Comparison of ENCODE assay signal across 8 mouse cellular contexts in genomic region chr8:61265390-61265789, GRCm38 (mm10). TPM values are rescaled to one million over a fixed set of nuclear protein-coding genes. Genes with fewer than 3 reads are reported as not detected.
DNase-seq lines count a peak whose midpoint lies in the region; ATAC-seq and TF ChIP-seq lines count a peak whose summit lies in the region.

No protein-coding gene starts in this region.

- no peak overlapping the region for H3K4me3 ChIP-seq in hindbrain, embryonic 14.5 days (replicated peaks; ENCODE audit: low read length)
- no peak overlapping the region for H3K4me3 ChIP-seq in hindbrain, embryonic 10.5 days
- H3K4me3 ChIP-seq in CH12.LX (replicated peaks in 1 of 3; ENCODE audit: low read depth in 2 of 3, low read length in 2 of 3, poor library complexity in 1 of 3) = no peak overlapping the region

- peaks cover 27% of the 10 kb centered on the region for H3K4me1 ChIP-seq in hindbrain, embryonic 14.5 days (replicated peaks; ENCODE audit: control insufficient read depth, insufficient read depth, low read length)
- peaks cover 19% of the 10 kb centered on the region for H3K4me1 ChIP-seq in hindbrain, embryonic 10.5 days (replicated peaks)
- H3K4me1 ChIP-seq in CH12.LX (ENCODE audit: control insufficient read depth in 1 of 2, insufficient read depth in 2 of 2) = peaks cover 8 to 46% of the 10 kb centered on the region in 2 experiments

- 71% methylated on average over 5 of the region's 5 CpGs for WGBS in hindbrain, embryonic 14.5 days
- 83% methylated on average over 5 of the region's 5 CpGs for whole genome bisulfite sequencing in hindbrain, embryonic 10.5 days

- ATAC-seq in hindbrain, embryonic 14.5 days (ENCODE audit: low FRiP score) = no peak
- no peak; the same call in 1 of the 2 replicates for ATAC-seq in megakaryocyte progenitor cell, adult 5-6 weeks (replicated peaks; ENCODE audit: poor library complexity)

- in situ Hi-C loops in CH12.LX (cut with MboI; ENCODE audit: low pct_ligation_motif_present, low pct_unique_long_range_greater_than_20kb, low sequenced_read_pairs) = loop anchor here (5.0 kb wide), 1 partner anchor 38 kb away; no protein-coding TSS in a partner anchor

- no peak overlapping the region for H3K27ac ChIP-seq in hindbrain, embryonic 14.5 days
- no peak overlapping the region for H3K27ac ChIP-seq in hindbrain, embryonic 10.5 days
- no peak overlapping the region for H3K27ac ChIP-seq in CH12.LX (ENCODE audit: insufficient read depth, low read depth)

- no peak for TF ChIP-seq CTCF in CH12.LX (conservative IDR thresholded peaks at IDR 0.05 in 1 of 2, IDR thresholded peaks at IDR 0.05 in 1 of 2; ENCODE audit: low read depth in 2 of 2, low read length in 2 of 2)
- TF ChIP-seq CTCF in brain, embryonic 14.5 days (IDR thresholded peaks at IDR 0.05; ENCODE audit: borderline replicate concordance, extremely low read depth, insufficient read depth, insufficient read length) = no peak

- no peak for TF ChIP-seq RAD21 in CH12.LX (IDR thresholded peaks at IDR 0.05; ENCODE audit: low read depth, low read length)

- TF ChIP-seq POLR2A in CH12.LX (IDR thresholded peaks at IDR 0.05; ENCODE audit: low read depth, low read length) = no peak
- TF ChIP-seq POLR2A in brain, embryonic 14.5 days (IDR thresholded peaks at IDR 0.05; ENCODE audit: borderline replicate concordance, extremely low read depth, insufficient read depth, insufficient read length, poor library complexity, severe bottlenecking) = no peak

- DNase-seq in hindbrain, embryonic 14.5 days (ENCODE audit: low spot score) = peak; percentile 56
- no peak for DNase-seq in hindbrain, embryonic 10.5 days (ENCODE audit: low spot score)
- DNase-seq in CH12.LX (ENCODE audit: extremely low read depth) = peak; percentile 40
- DNase-seq in brain, embryonic 14.5 days (ENCODE audit: low read depth) = peak; percentile 88
- DNase-seq in kidney, adult 9 months = peak; percentile 77
- DNase-seq in retina, postnatal 7 days (ENCODE audit: low read depth, low spot score) = peak; percentile 42
- DNase-seq in embryo, embryonic 10 days (ENCODE audit: low spot score) = no peak

- no peak overlapping the region for H3K9ac ChIP-seq in hindbrain, embryonic 14.5 days
- no peak overlapping the region for H3K9ac ChIP-seq in CH12.LX (ENCODE audit: insufficient read depth, low read depth)

- H3K9me3 ChIP-seq in hindbrain, embryonic 14.5 days (ENCODE audit: control insufficient read depth, low read length) = no peaks in the 10 kb centered on the region
- H3K9me3 ChIP-seq in hindbrain, embryonic 10.5 days = no peaks in the 10 kb centered on the region
- no peaks in the 10 kb centered on the region for H3K9me3 ChIP-seq in CH12.LX (replicated peaks; ENCODE audit: low read length)

- TF ChIP-seq EP300 in CH12.LX (IDR thresholded peaks at IDR 0.05; ENCODE audit: low read length) = no peak

- H3K27me3 ChIP-seq in hindbrain, embryonic 14.5 days (ENCODE audit: control insufficient read depth, insufficient read depth, low read length) = no peaks in the 10 kb centered on the region
- H3K27me3 ChIP-seq in hindbrain, embryonic 10.5 days (ENCODE audit: insufficient read depth, poor library complexity, severe bottlenecking) = no peaks in the 10 kb centered on the region
- no peaks in the 10 kb centered on the region for H3K27me3 ChIP-seq in CH12.LX (replicated peaks)

- no peaks in the 10 kb centered on the region for H3K36me3 ChIP-seq in hindbrain, embryonic 14.5 days (replicated peaks; ENCODE audit: control insufficient read depth, insufficient read depth)
- H3K36me3 ChIP-seq in hindbrain, embryonic 10.5 days = no peaks in the 10 kb centered on the region
- H3K36me3 ChIP-seq in CH12.LX (replicated peaks in 1 of 2; ENCODE audit: control insufficient read depth in 1 of 2, insufficient read depth in 1 of 2, low read length in 1 of 2) = peaks cover 0 to 23% of the 10 kb centered on the region in 2 experiments

- peaks cover 16% of the 10 kb centered on the region for H3K79me2 ChIP-seq in CH12.LX (replicated peaks; ENCODE audit: control insufficient read depth, extremely low read depth, insufficient read depth, poor library complexity, severe bottlenecking)

- no peak overlapping the region for H3K4me2 ChIP-seq in hindbrain, embryonic 14.5 days (replicated peaks)
- no peak overlapping the region for H3K4me2 ChIP-seq in CH12.LX (ENCODE audit: insufficient read depth, low read depth, poor library complexity, severe bottlenecking)

- dilution Hi-C loops in CH12.LX (cut with MboI; ENCODE audit: extremely low pct_ligation_motif_present, extremely low pct_unique_long_range_greater_than_20kb, low sequenced_read_pairs) = no loop called here

TF ChIP-seq in CH12.LX, 34 proteins besides CTCF, POLR2A, EP300 and RAD21:
- TF ChIP-seq USF1 (IDR thresholded peaks at IDR 0.05; ENCODE audit: low read depth, low read length) (no peak), TBP (conservative IDR thresholded peaks at IDR 0.05; ENCODE audit: low read depth, low read length) (no peak), POLR2AphosphoS2 (IDR thresholded peaks at IDR 0.05; ENCODE audit: low read depth, low read length) (no peak), RCOR1 (conservative IDR thresholded peaks at IDR 0.05; ENCODE audit: low read depth, low read length) (no peak), SMC3 (IDR thresholded peaks at IDR 0.05; ENCODE audit: low read depth, low read length) (no peak), CHD1 (IDR thresholded peaks at IDR 0.05; ENCODE audit: low read depth, low read length) (no peak), MYC (IDR thresholded peaks at IDR 0.05; ENCODE audit: low read depth, low read length) (no peak), TCF12 (IDR thresholded peaks at IDR 0.05; ENCODE audit: low read depth, low read length) (no peak), PAX5 (IDR thresholded peaks at IDR 0.05; ENCODE audit: low read length) (no peak), UBTF (IDR thresholded peaks at IDR 0.05; ENCODE audit: low read depth, low read length) (no peak), USF2 (conservative IDR thresholded peaks at IDR 0.05; ENCODE audit: low read depth, low read length) (no peak), MXI1 (IDR thresholded peaks at IDR 0.05; ENCODE audit: low read depth, low read length) (no peak)

RNA-seq across cellular contexts. Expression of gene Sh3rf1, which starts 41.7 kb away (rescaled TPM):
- 28.8 and 32.2 TPM in 2 replicates for polyA plus RNA-seq in hindbrain, embryonic 14.5 days (2014; fragmentation: Nextera tagmentation; extraction: Ambion mirVana)
- polyA plus RNA-seq in hindbrain, embryonic 10.5 days (2016; fragmentation: Nextera tagmentation; extraction: Ambion mirVana) = 17.2 and 20.3 TPM in 2 replicates
- total RNA-seq in CH12.LX (2012; rRNA removed) = 8.1 and 10.6 TPM in 2 replicates
- total RNA-seq in CH12.LX (2014; rRNA removed) = 5.9 and 6.0 TPM in 2 replicates
- 10.6 and 16.8 TPM in 2 replicates for polyA plus RNA-seq in CH12.LX (2012; ENCODE audit: insufficient read length, low read depth)
- polyA plus RNA-seq in brain, embryonic 14.5 days (2012; rRNA removed) = 25.3 and 33.3 TPM in 2 replicates
- total RNA-seq in megakaryocyte progenitor cell, adult 5-6 weeks (2015) = 3.0 TPM in 2 replicates
- total RNA-seq in megakaryocyte progenitor cell, adult 5-6 weeks (2017) = 2.2 and 3.3 TPM in 2 replicates

Comparison
In these comparisons a context has a peak if more than half of its experiments do, and no peak if none do; other contexts are left out.
1. DNase-seq: peak in hindbrain, embryonic 14.5 days (single experiment), CH12.LX (single experiment), brain, embryonic 14.5 days (single experiment), kidney, adult 9 months (single experiment) and retina, postnatal 7 days (single experiment); none in hindbrain, embryonic 10.5 days (single experiment) and embryo, embryonic 10 days (single experiment).